11 mouse cellular contexts compared by ENCODE assay signal in genomic region chr4:136786453-136787276, GRCm38 (mm10). TPM values are rescaled to one million over a fixed set of nuclear protein-coding genes. Genes with fewer than 3 reads are reported as not detected.
DNase-seq lines count a peak whose midpoint lies in the region; ATAC-seq and TF ChIP-seq lines count a peak whose summit lies in the region.
"Had no signal": no experiment of that assay in that cellular context is flagged by ENCODE, and none has a peak within 500 bp of the region (broad histone marks: within the 10 kb centered on the region; RNA-seq: fewer than 3 reads in every experiment).

No protein-coding gene starts in this region.

- H3K36me3 ChIP-seq in forebrain, embryonic 10.5 days (replicated peaks): peaks cover 33% of the 10 kb centered on the region
- H3K36me3 ChIP-seq in forebrain, postnatal 0 days (ENCODE audit: insufficient read depth): no peaks in the 10 kb centered on the region
- H3K36me3 ChIP-seq in neural tube, embryonic 15.5 days: no peaks in the 10 kb centered on the region
- H3K36me3 ChIP-seq: liver, embryonic 15.5 days had no signal

- no peak overlapping the region for H3K4me2 ChIP-seq in forebrain, postnatal 0 days (ENCODE audit: low read depth)
- no peak overlapping the region for H3K4me2 ChIP-seq in neural tube, embryonic 15.5 days
- H3K4me2 ChIP-seq: liver, embryonic 15.5 days had no signal

- H3K9ac ChIP-seq in forebrain, postnatal 0 days: no peak overlapping the region
- H3K9ac ChIP-seq in neural tube, embryonic 15.5 days (replicated peaks): no peak overlapping the region
- H3K9ac ChIP-seq: liver, embryonic 15.5 days had no signal

- H3K27me3 ChIP-seq in forebrain, embryonic 10.5 days (ENCODE audit: poor library complexity, severe bottlenecking): no peaks in the 10 kb centered on the region
- no peaks in the 10 kb centered on the region for H3K27me3 ChIP-seq in forebrain, postnatal 0 days (ENCODE audit: insufficient read depth, low read length)
- no peaks in the 10 kb centered on the region for H3K27me3 ChIP-seq in neural tube, embryonic 15.5 days (replicated peaks)
- H3K27me3 ChIP-seq: liver, embryonic 15.5 days had no signal

- no peak for TF ChIP-seq CTCF in forebrain, postnatal 0 days (IDR thresholded peaks at IDR 0.05; ENCODE audit: low read depth)
- no peak for TF ChIP-seq CTCF in lung, adult 2 months (IDR thresholded peaks at IDR 0.05; ENCODE audit: insufficient read depth, low read length)

- peak; percentile 52; the same call in 1 of the 2 replicates for ATAC-seq in forebrain, postnatal 0 days
- 0 out of 2 replicates have a peak, but pooled peaks have one; percentile 30 for ATAC-seq in neural tube, embryonic 15.5 days (ENCODE audit: low FRiP score)
- no peak for ATAC-seq in CD4-positive, CD25-positive, alpha-beta regulatory T cell, adult 4 months

- intact Hi-C loops in left cerebral cortex, postnatal 4 days (cut with DNase I): no loop called here

- TF ChIP-seq POLR2A in lung, adult 2 months (IDR thresholded peaks at IDR 0.05; ENCODE audit: borderline replicate concordance, extremely low read depth, low read depth, low read length): no peak

- peak overlapping the region; percentile 5; the same call in 1 of the 2 replicates for H3K4me3 ChIP-seq in forebrain, embryonic 10.5 days
- H3K4me3 ChIP-seq in forebrain, postnatal 0 days (ENCODE audit: low read depth, low read length): no peak overlapping the region
- H3K4me3 ChIP-seq in neural tube, embryonic 15.5 days (replicated peaks): no peak overlapping the region
- H3K4me3 ChIP-seq in lung, adult 2 months (replicated peaks; ENCODE audit: extremely low read depth, low read depth, low read length): no peak overlapping the region
- H3K4me3 ChIP-seq: gastrocnemius, adult 2 months; liver, embryonic 15.5 days had no signal

- peaks cover 91% of the 10 kb centered on the region for H3K4me1 ChIP-seq in forebrain, embryonic 10.5 days
- no peaks in the 10 kb centered on the region for H3K4me1 ChIP-seq in forebrain, postnatal 0 days (ENCODE audit: insufficient read depth)
- H3K4me1 ChIP-seq in neural tube, embryonic 15.5 days: peaks cover 65% of the 10 kb centered on the region
- H3K4me1 ChIP-seq in lung, adult 2 months (ENCODE audit: control insufficient read depth, insufficient read depth, low read length): no peaks in the 10 kb centered on the region
- H3K4me1 ChIP-seq: liver, embryonic 15.5 days had no signal

- DNase-seq in forebrain, embryonic 10.5 days (ENCODE audit: extremely low spot score, low spot score): peak; percentile 48
- DNase-seq in forebrain, postnatal 0 days: peak; percentile 31
- peak; percentile 90 for DNase-seq in left cerebral cortex, postnatal 4 days
- no peak for DNase-seq in gastrocnemius, adult 18-20 months (ENCODE audit: low spot score)
- no peak for DNase-seq in layer of hippocampus, adult 11-12 months (ENCODE audit: low spot score)
- no peak for DNase-seq in lung, adult 2 months
- DNase-seq: gastrocnemius, adult 2 months; kidney, adult 2 months had no signal

- H3K9me3 ChIP-seq in forebrain, embryonic 10.5 days: no peaks in the 10 kb centered on the region
- H3K9me3 ChIP-seq in forebrain, postnatal 0 days (ENCODE audit: low read length): no peaks in the 10 kb centered on the region
- H3K9me3 ChIP-seq in neural tube, embryonic 15.5 days (replicated peaks): no peaks in the 10 kb centered on the region
- H3K9me3 ChIP-seq: liver, embryonic 15.5 days had no signal

- peak overlapping the region; percentile 78 for H3K27ac ChIP-seq in forebrain, embryonic 10.5 days
- no peak overlapping the region for H3K27ac ChIP-seq in forebrain, postnatal 0 days (ENCODE audit: low read depth, low read length)
- no peak overlapping the region for H3K27ac ChIP-seq in neural tube, embryonic 15.5 days (replicated peaks)
- H3K27ac ChIP-seq: gastrocnemius, adult 2 months; liver, embryonic 15.5 days had no signal

- WGBS in forebrain, embryonic 10.5 days: 45% methylated on average over 26 of the region's 26 CpGs
- 21% methylated on average over 26 of the region's 26 CpGs for WGBS in forebrain, postnatal 0 days
- 21% methylated on average over 26 of the region's 26 CpGs for WGBS in neural tube, embryonic 15.5 days
- WGBS in lung, adult 2 months: 71% methylated on average over 26 of the region's 26 CpGs

RNA-seq across cellular contexts. Expression of gene Ephb2, which starts 49.1 kb away (rescaled TPM):
- 9.5 and 9.7 TPM in 2 replicates for polyA plus RNA-seq in forebrain, embryonic 10.5 days (2016; fragmentation: Nextera tagmentation; extraction: Ambion mirVana)
- 79.9 and 85.6 TPM in 2 replicates for total RNA-seq in forebrain, postnatal 0 days (2014; rRNA removed)
- 9.2 and 10.8 TPM in 2 replicates for polyA plus RNA-seq in forebrain, postnatal 0 days (2015; fragmentation: Nextera tagmentation; extraction: Ambion mirVana)
- total RNA-seq in left cerebral cortex, postnatal 4 days (2021): 10 to 100 TPM; 73.6 to 75.3 TPM
- 13.7 and 21.3 TPM in 2 replicates for polyA plus RNA-seq in neural tube, embryonic 15.5 days (2015; fragmentation: Nextera tagmentation; extraction: Ambion mirVana)
- under 1 TPM; 0.53 to 0.74 TPM for total RNA-seq in gastrocnemius, adult 18-20 months (2021)
- not detected for polyA plus RNA-seq in CD4-positive, CD25-positive, alpha-beta regulatory T cell, adult 4 months (2017; shearing (Covaris generic))
- polyA plus RNA-seq in lung, adult 2 months (2012; rRNA removed): 4.6 and 6.8 TPM in 2 replicates

Comparison
In these comparisons a context has a peak if more than half of its experiments do, and no peak if none do; other contexts are left out.
1. DNase-seq: peak in forebrain, embryonic 10.5 days (single experiment), forebrain, postnatal 0 days (single experiment) and left cerebral cortex, postnatal 4 days (single experiment); none in gastrocnemius, adult 18-20 months (single experiment), layer of hippocampus, adult 11-12 months (single experiment) and lung, adult 2 months (single experiment).